Mouse (Mus musculus) C2C12 (cell line): ENCODE results near the gene Ccdc61. TPM values are rescaled to one million over a fixed set of nuclear protein-coding genes. Genes with fewer than 3 reads are reported as not detected.

ENCODE experiments used
- H3K27me3 ChIP-seq: one replicate; pipeline ENCODE4 v1.6.1; 2011; ENCODE audit not compliant: control insufficient read depth, insufficient read depth, insufficient read length
- H3K36me3 ChIP-seq: one replicate; pipeline ENCODE4 v1.6.1; 2011; ENCODE audit not compliant: control insufficient read depth, insufficient read depth
- H3K4me3 ChIP-seq: one replicate; pipeline ENCODE4 v1.5.1; 2011; ENCODE audit warnings: mild to moderate bottlenecking, control low read depth; ENCODE audit not compliant: poor library complexity, insufficient read depth, severe bottlenecking
- H3K79me2 ChIP-seq: one replicate; pipeline ENCODE4 v1.6.1; 2011; ENCODE audit not compliant: control insufficient read depth, insufficient read depth
- H3K79me3 ChIP-seq: one replicate; pipeline ENCODE4 v1.6.1; 2011; ENCODE audit warnings: low read depth, control low read depth
- H3ac ChIP-seq: one replicate; pipeline ENCODE3; 2011; ENCODE audit warnings: low read depth; ENCODE audit not compliant: control insufficient read depth, insufficient read length
- CEBPB ChIP-seq: IDR thresholded peaks from one replicate; pipeline ENCODE4 v1.6.1; 2011; ENCODE audit warnings: low read depth, mild to moderate bottlenecking, control low read depth, moderate library complexity
- CTCF ChIP-seq: IDR thresholded peaks from one replicate; pipeline ENCODE4 v1.5.1; 2011; ENCODE audit not compliant: control insufficient read depth, insufficient read depth, insufficient read length
- FOSL1 ChIP-seq: IDR thresholded peaks from one replicate; pipeline ENCODE4 v1.8.0; 2011; ENCODE audit warnings: mild to moderate bottlenecking, low read length; ENCODE audit not compliant: poor library complexity, insufficient read depth, severe bottlenecking
- MAX ChIP-seq: IDR thresholded peaks from one replicate; pipeline ENCODE4 v1.6.1; 2011; ENCODE audit warnings: mild to moderate bottlenecking, control low read depth
- MYOD1 ChIP-seq: IDR thresholded peaks from one replicate; pipeline ENCODE4 v1.6.1; 2011; ENCODE audit warnings: low read depth; ENCODE audit not compliant: control insufficient read depth, insufficient read length
- MYOG ChIP-seq: IDR thresholded peaks from one replicate; pipeline ENCODE4 v1.6.1; 2011; ENCODE audit not compliant: control insufficient read depth, insufficient read length; ENCODE audit errors: extremely low read depth
- USF1 ChIP-seq: IDR thresholded peaks from one replicate; pipeline ENCODE4 v1.6.1; 2011; ENCODE audit warnings: low read depth, mild to moderate bottlenecking, control low read depth, moderate library complexity
- polyA plus RNA-seq: library from polyadenylated mRNA; unstranded; fragments of >200 nt; fragmentation: generic; extraction: Trizol; gene quantifications from one replicate; pipeline ENCODE4 v1.2.1, GENCODE M21; 2012; ENCODE audit warnings: missing spikeins

Gene Ccdc61
- polyA plus RNA-seq, 1 experiment: 10.8 TPM

GRCm38 (mm10) chr7:18904971-18905370 lies 5.2 kb downstream of the Ccdc61 start:
- Histone ChIP-seq H3K79me2 (no peaks in the 10 kb centered on the region), H3ac (no peak overlapping the region), H3K4me3 (no peak overlapping the region), H3K79me3 (no peaks in the 10 kb centered on the region), H3K27me3 (no peaks in the 10 kb centered on the region), H3K36me3 (no peaks in the 10 kb centered on the region)
- no peak for TF ChIP-seq USF1
- TF ChIP-seq MYOD1: no peak
- TF ChIP-seq MYOG: no peak
- TF ChIP-seq FOSL1: no peak
- no peak for TF ChIP-seq MAX
- TF ChIP-seq CTCF: no peak
- TF ChIP-seq CEBPB: no peak

GRCm38 (mm10) chr7:18902486-18902885 lies 7.7 kb downstream of the Ccdc61 start:
- Histone ChIP-seq H3ac (no peak overlapping the region), H3K4me3 (no peak overlapping the region), H3K27me3 (no peaks in the 10 kb centered on the region), H3K36me3 (no peaks in the 10 kb centered on the region), H3K79me2 (no peaks in the 10 kb centered on the region), H3K79me3 (no peaks in the 10 kb centered on the region)
- TF ChIP-seq MYOG (no peak), USF1 (no peak), FOSL1 (no peak), CEBPB (no peak), MAX (no peak), MYOD1 (no peak), CTCF (no peak)

DNA sequence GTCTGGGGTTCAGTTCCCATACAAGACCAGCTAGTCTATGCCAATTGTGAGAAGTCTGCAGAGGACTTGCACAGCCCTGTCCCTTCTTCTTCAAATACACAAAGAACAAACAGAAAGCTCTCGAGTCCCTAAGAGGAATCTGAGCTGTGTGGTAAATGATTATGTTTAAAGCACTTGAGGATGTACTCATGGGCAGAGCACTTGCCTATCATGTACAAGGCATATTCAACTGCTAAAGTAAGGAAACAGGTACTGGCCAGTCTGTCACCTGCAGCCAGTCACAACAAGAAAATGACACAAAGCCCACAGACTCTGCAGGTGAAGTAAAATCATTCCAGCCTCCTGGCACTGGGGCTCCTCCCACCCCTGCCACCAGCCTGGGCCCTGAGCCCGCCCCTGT lies 9.7 kb downstream of the Ccdc61 start:
- no peaks in the 10 kb centered on the region for H3K36me3 ChIP-seq
- H3K79me2 ChIP-seq: no peaks in the 10 kb centered on the region
- no peak overlapping the region for H3ac ChIP-seq
- no peaks in the 10 kb centered on the region for H3K27me3 ChIP-seq
- H3K79me3 ChIP-seq: no peaks in the 10 kb centered on the region
- TF ChIP-seq CTCF (no peak), MAX (no peak), CEBPB (no peak), FOSL1 (no peak), MYOG (no peak), MYOD1 (no peak), USF1 (no peak)
- H3K4me3 ChIP-seq: no peak overlapping the region

GRCm38 (mm10) chr7:18896536-18896935 lies 13.7 kb downstream of the Ccdc61 start:
- TF ChIP-seq CEBPB: no peak
- TF ChIP-seq CTCF: peak; percentile 33
- no peaks in the 10 kb centered on the region for H3K27me3 ChIP-seq
- no peaks in the 10 kb centered on the region for H3K79me2 ChIP-seq
- no peaks in the 10 kb centered on the region for H3K79me3 ChIP-seq
- no peak overlapping the region for H3K4me3 ChIP-seq
- no peaks in the 10 kb centered on the region for H3K36me3 ChIP-seq
- no peak overlapping the region for H3ac ChIP-seq

DNA sequence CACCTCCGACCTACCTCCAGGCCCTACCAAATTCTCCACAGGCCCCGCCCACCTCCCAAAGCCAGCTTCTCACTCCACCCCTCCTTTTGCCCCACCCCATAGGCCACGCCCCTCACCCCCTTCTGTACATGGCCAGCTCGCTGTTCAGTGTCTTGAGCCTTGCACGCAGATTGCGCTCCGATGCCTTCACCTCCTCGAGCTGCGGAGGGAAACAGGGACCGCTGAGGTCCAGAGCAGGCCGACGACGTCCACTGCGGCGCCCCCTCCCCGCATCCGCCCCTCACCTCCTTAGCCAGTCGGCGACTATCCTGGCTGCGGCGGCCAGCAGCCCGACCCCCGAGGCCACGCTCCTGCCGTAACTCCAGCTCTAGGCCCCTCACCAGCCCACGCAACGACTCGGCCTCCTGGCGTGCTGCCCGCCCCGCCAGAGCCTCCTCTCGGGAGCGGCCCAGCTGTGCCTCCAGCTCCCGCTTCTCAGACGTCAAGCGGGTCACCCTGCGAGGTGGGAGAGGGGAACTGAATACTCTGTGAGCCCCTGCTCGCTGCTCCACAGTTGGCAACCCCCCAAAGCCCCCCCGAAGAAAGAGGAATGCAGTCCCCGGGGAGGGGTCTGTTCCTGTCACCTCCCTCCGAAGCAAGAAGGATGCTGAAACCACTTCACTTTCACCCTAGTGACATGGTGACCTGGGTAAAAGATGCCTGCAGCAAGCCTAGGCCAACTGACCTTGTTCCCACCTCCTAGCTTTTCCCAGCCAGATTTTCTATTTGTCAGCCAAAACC lies 16.4 kb downstream of the Ccdc61 start:
- H3K79me3 ChIP-seq: no peaks in the 10 kb centered on the region
- H3K4me3 ChIP-seq: no peak overlapping the region
- TF ChIP-seq USF1 (no peak), MAX (no peak), MYOD1 (no peak), MYOG (no peak), FOSL1 (no peak), CEBPB (no peak), CTCF (no peak)

GRCm38 (mm10) chr7:18893009-18893408 lies 17.2 kb downstream of the Ccdc61 start:
- TF ChIP-seq USF1 (no peak), CTCF (no peak), MYOG (no peak), CEBPB (no peak)
- Histone ChIP-seq H3K79me2 (no peaks in the 10 kb centered on the region), H3K4me3 (no peak overlapping the region), H3K36me3 (no peaks in the 10 kb centered on the region), H3ac (no peak overlapping the region), H3K79me3 (no peaks in the 10 kb centered on the region), H3K27me3 (no peaks in the 10 kb centered on the region)

More for the DNA sequence above, 16.4 kb downstream of the Ccdc61 start:
- Histone ChIP-seq H3K79me2 (no peaks in the 10 kb centered on the region), H3K27me3 (no peaks in the 10 kb centered on the region), H3K36me3 (no peaks in the 10 kb centered on the region), H3ac (no peak overlapping the region)
